Mouse (Mus musculus): ENCODE results near the gene Kcnmb1. TPM values are rescaled to one million over a fixed set of nuclear protein-coding genes. Genes with fewer than 3 reads are reported as not detected.

Gene Kcnmb1
- polyA plus RNA-seq, 1 experiment from 2014 or later, result 2.0 TPM

DNA sequence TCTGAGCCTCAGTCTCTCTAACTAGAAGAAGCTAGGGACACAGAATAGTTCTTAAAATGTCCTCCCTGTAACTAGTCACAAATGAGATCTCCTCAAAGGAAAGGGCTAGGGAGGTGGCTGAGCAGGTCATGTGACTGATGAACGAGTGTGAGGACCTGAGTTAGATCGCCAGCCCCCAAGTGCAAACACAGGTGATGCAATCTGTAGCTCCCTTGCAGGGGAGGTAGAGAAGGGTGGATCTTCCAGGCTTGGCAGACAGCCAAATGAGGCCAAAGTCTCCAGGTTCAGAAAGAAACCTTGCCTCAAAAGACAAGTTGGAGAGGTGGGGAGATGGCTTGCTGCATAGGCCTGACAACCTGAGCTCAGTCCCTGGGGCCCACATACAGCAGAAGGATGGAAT is 36.3 kb upstream of the Kcnmb1 start:
- WGBS, result 39% methylated on average over 2 of the region's 2 CpGs
- Histone ChIP-seq H3K9me3 (ENCODE audit: control insufficient read depth, low read length) (no peaks in the 10 kb centered on the region), H3K4me3 (ENCODE audit: low read depth, low read length) (no peak overlapping the region), H3K27ac (ENCODE audit: low read depth) (no peak overlapping the region), H3K27me3 (replicated peaks; ENCODE audit: control insufficient read depth, insufficient read depth, low read length) (no peaks in the 10 kb centered on the region), H3K9ac (ENCODE audit: low read length) (no peak overlapping the region), H3K4me1 (replicated peaks; ENCODE audit: control insufficient read depth, insufficient read depth, low read length) (peaks cover 5% of the 10 kb centered on the region), H3K36me3 (ENCODE audit: control insufficient read depth, insufficient read depth, low read length) (no peaks in the 10 kb centered on the region), H3K4me2 (ENCODE audit: low read length) (no peak overlapping the region)
- DNase-seq (ENCODE audit: low spot score) (peak; percentile 62), ATAC-seq (replicated peaks; ENCODE audit: low FRiP score, low TSS enrichment, low read depth) (peak; percentile 77)

DNA sequence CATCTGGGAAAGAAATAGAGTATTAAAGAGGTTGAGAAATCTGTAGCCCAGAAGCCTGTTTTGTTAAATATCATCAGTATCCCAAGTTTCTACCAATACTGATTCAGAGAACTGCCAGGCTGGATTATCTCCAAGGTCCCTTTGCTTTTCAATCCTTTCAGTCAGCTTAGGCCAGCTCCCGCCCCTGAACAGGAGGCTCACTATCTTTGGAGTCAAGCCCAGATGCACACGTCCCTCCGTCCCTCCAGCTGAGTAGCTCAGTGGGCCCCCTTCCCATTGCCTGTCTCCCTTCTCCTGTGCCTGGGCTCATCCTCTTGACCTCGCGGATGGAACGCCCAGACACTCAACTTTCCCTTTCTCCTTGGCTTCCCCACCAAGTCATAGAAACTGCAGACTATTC is 35.5 kb upstream of the Kcnmb1 start:
- peaks cover 11% of the 10 kb centered on the region for H3K4me1 ChIP-seq (replicated peaks; ENCODE audit: control insufficient read depth, insufficient read depth, low read length)
- no peak overlapping the region for H3K27ac ChIP-seq (ENCODE audit: low read depth)
- no peaks in the 10 kb centered on the region for H3K36me3 ChIP-seq (ENCODE audit: control insufficient read depth, insufficient read depth, low read length)
- no peak overlapping the region for H3K9ac ChIP-seq (ENCODE audit: low read length)
- no peak overlapping the region for H3K4me3 ChIP-seq (ENCODE audit: low read depth, low read length)
- ATAC-seq (replicated peaks; ENCODE audit: low FRiP score, low TSS enrichment, low read depth), result no peak
- no peaks in the 10 kb centered on the region for H3K27me3 ChIP-seq (replicated peaks; ENCODE audit: control insufficient read depth, insufficient read depth, low read length)
- H3K4me2 ChIP-seq (ENCODE audit: low read length), result no peak overlapping the region
- H3K9me3 ChIP-seq (ENCODE audit: control insufficient read depth, low read length), result no peaks in the 10 kb centered on the region
- DNase-seq (ENCODE audit: low spot score), result no peak
- 57% methylated on average over 6 of the region's 6 CpGs for WGBS

- Histone ChIP-seq H3K9me3 (ENCODE audit: control insufficient read depth, low read length) (no peaks in the 10 kb centered on the region), H3K36me3 (ENCODE audit: control insufficient read depth, insufficient read depth, low read length) (no peaks in the 10 kb centered on the region), H3K4me2 (ENCODE audit: low read length) (no peak overlapping the region), H3K27ac (ENCODE audit: low read depth) (no peak overlapping the region), H3K4me3 (ENCODE audit: low read depth, low read length) (no peak overlapping the region), H3K9ac (ENCODE audit: low read length) (no peak overlapping the region), H3K27me3 (replicated peaks; ENCODE audit: control insufficient read depth, insufficient read depth, low read length) (no peaks in the 10 kb centered on the region), H3K4me1 (replicated peaks; ENCODE audit: control insufficient read depth, insufficient read depth, low read length) (peaks cover 16% of the 10 kb centered on the region)
- WGBS, result 71% methylated on average over 4 of the region's 4 CpGs
- DNase-seq (ENCODE audit: low spot score) (no peak), ATAC-seq (replicated peaks; ENCODE audit: low FRiP score, low TSS enrichment, low read depth) (no peak)
Measured at GRCm38 (mm10) chr11:33927836-33928235, 35.0 kb upstream of the Kcnmb1 start.

- Histone ChIP-seq H3K27me3 (replicated peaks; ENCODE audit: control insufficient read depth, insufficient read depth, low read length) (no peaks in the 10 kb centered on the region), H3K9me3 (ENCODE audit: control insufficient read depth, low read length) (no peaks in the 10 kb centered on the region), H3K4me1 (replicated peaks; ENCODE audit: control insufficient read depth, insufficient read depth, low read length) (peaks cover 19% of the 10 kb centered on the region), H3K27ac (ENCODE audit: low read depth) (no peak overlapping the region), H3K4me3 (ENCODE audit: low read depth, low read length) (no peak overlapping the region), H3K36me3 (ENCODE audit: control insufficient read depth, insufficient read depth, low read length) (no peaks in the 10 kb centered on the region), H3K9ac (ENCODE audit: low read length) (no peak overlapping the region), H3K4me2 (ENCODE audit: low read length) (no peak overlapping the region)
- no peak for ATAC-seq (replicated peaks; ENCODE audit: low FRiP score, low TSS enrichment, low read depth)
- WGBS, result 26% methylated on average over 7 of the region's 7 CpGs
- peak; percentile 69 for DNase-seq (ENCODE audit: low spot score)
Measured at GRCm38 (mm10) chr11:33928658-33929057, 34.2 kb upstream of the Kcnmb1 start.

DNA sequence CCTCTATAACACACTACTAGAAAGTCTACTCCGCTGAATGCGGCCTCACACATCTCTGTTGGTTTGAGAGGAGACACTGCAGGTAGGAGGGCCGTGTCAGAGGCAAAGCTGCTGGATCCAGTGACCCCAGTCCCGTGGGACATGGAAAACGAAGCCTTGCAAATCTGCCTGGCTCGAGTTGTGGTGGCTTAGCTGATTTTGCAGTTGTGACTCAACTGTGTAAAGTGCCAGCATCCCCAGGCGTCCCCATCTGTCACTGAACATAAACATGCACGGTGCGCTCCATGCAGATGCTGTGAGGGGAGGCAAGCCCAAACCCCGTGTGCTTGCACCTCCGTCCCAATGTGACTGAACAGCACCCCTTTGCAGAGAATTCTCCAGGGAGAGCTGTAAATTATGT is 33.4 kb upstream of the Kcnmb1 start:
- Histone ChIP-seq H3K4me1 (replicated peaks; ENCODE audit: control insufficient read depth, insufficient read depth, low read length) (peaks cover 19% of the 10 kb centered on the region), H3K9ac (ENCODE audit: low read length) (no peak overlapping the region), H3K4me3 (ENCODE audit: low read depth, low read length) (no peak overlapping the region), H3K27ac (ENCODE audit: low read depth) (no peak overlapping the region), H3K36me3 (ENCODE audit: control insufficient read depth, insufficient read depth, low read length) (no peaks in the 10 kb centered on the region), H3K9me3 (ENCODE audit: control insufficient read depth, low read length) (no peaks in the 10 kb centered on the region), H3K27me3 (replicated peaks; ENCODE audit: control insufficient read depth, insufficient read depth, low read length) (no peaks in the 10 kb centered on the region), H3K4me2 (ENCODE audit: low read length) (no peak overlapping the region)
- no peak for DNase-seq (ENCODE audit: low spot score)
- 65% methylated on average over 11 of the region's 11 CpGs for WGBS
- no peak for ATAC-seq (replicated peaks; ENCODE audit: low FRiP score, low TSS enrichment, low read depth)

- WGBS, result 11% methylated on average over 9 of the region's 10 CpGs
- Histone ChIP-seq H3K36me3 (ENCODE audit: control insufficient read depth, insufficient read depth, low read length) (no peaks in the 10 kb centered on the region), H3K4me1 (replicated peaks; ENCODE audit: control insufficient read depth, insufficient read depth, low read length) (peaks cover 19% of the 10 kb centered on the region), H3K27ac (ENCODE audit: low read depth) (peak overlapping the region; percentile 47; the same call in 1 of the 2 replicates), H3K9ac (ENCODE audit: low read length) (no peak overlapping the region), H3K9me3 (ENCODE audit: control insufficient read depth, low read length) (no peaks in the 10 kb centered on the region), H3K4me2 (ENCODE audit: low read length) (peak overlapping the region; percentile 35), H3K27me3 (replicated peaks; ENCODE audit: control insufficient read depth, insufficient read depth, low read length) (no peaks in the 10 kb centered on the region), H3K4me3 (ENCODE audit: low read depth, low read length) (no peak overlapping the region)
- peak; percentile 72 for DNase-seq (ENCODE audit: low spot score)
- ATAC-seq (replicated peaks; ENCODE audit: low FRiP score, low TSS enrichment, low read depth), result no peak
Measured at GRCm38 (mm10) chr11:33931836-33932385, 30.9 kb upstream of the Kcnmb1 start.

DNA sequence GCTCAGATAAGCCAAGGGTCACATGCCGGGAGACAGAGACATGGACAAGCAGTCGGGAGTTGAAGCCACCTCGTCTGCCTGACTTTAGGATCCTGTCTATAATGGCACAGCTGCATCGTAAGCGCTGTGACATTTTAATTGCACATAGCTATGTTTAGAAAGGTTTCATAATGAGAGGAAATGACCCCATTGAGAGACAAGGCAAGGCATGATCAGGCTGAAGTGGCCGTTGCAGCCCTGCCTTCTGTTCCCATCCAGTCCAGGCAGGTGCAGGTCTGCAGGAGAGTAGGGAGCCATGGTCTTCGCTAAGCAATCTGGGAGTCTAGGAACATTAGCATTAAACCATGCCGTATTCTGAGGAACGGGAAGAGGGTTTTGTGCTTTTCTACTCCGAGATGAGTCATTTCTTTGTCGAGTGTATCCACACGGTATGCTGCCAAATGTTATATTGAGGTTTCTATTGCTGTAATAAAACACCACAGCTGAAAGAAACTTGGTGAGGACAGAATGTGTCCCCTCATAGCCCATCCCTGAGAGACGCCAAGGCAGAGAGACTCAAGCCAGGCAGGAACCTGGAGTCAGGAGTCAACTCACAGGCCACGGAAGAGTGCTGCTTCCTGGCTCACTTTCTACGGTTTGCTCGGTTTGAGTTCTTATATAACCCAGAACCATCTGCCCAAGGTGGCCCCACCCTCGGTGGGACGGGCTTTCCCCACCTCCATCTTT is 30.3 kb upstream of the Kcnmb1 start:
- peak overlapping the region; percentile 47; the same call in 1 of the 2 replicates for H3K27ac ChIP-seq (ENCODE audit: low read depth)
- no peaks in the 10 kb centered on the region for H3K9me3 ChIP-seq (ENCODE audit: control insufficient read depth, low read length)
- H3K4me2 ChIP-seq (ENCODE audit: low read length), result peak overlapping the region; percentile 35
- H3K4me1 ChIP-seq (replicated peaks; ENCODE audit: control insufficient read depth, insufficient read depth, low read length), result peaks cover 14% of the 10 kb centered on the region
- ATAC-seq (replicated peaks; ENCODE audit: low FRiP score, low TSS enrichment, low read depth) (no peak), DNase-seq (ENCODE audit: low spot score) (peak; percentile 62)
- no peak overlapping the region for H3K9ac ChIP-seq (ENCODE audit: low read length)
- no peaks in the 10 kb centered on the region for H3K36me3 ChIP-seq (ENCODE audit: control insufficient read depth, insufficient read depth, low read length)
- no peaks in the 10 kb centered on the region for H3K27me3 ChIP-seq (replicated peaks; ENCODE audit: control insufficient read depth, insufficient read depth, low read length)
- 41% methylated on average over 18 of the region's 18 CpGs for WGBS
- H3K4me3 ChIP-seq (ENCODE audit: low read depth, low read length), result no peak overlapping the region

- Histone ChIP-seq H3K9ac (ENCODE audit: low read length) (no peak overlapping the region), H3K4me1 (replicated peaks; ENCODE audit: control insufficient read depth, insufficient read depth, low read length) (peaks cover 14% of the 10 kb centered on the region), H3K27ac (ENCODE audit: low read depth) (no peak overlapping the region), H3K27me3 (replicated peaks; ENCODE audit: control insufficient read depth, insufficient read depth, low read length) (no peaks in the 10 kb centered on the region), H3K9me3 (ENCODE audit: control insufficient read depth, low read length) (no peaks in the 10 kb centered on the region), H3K36me3 (ENCODE audit: control insufficient read depth, insufficient read depth, low read length) (no peaks in the 10 kb centered on the region), H3K4me3 (ENCODE audit: low read depth, low read length) (no peak overlapping the region), H3K4me2 (ENCODE audit: low read length) (no peak overlapping the region)
- WGBS, result 65% methylated on average over 9 of the region's 9 CpGs
- DNase-seq (ENCODE audit: low spot score), result no peak
- no peak for ATAC-seq (replicated peaks; ENCODE audit: low FRiP score, low TSS enrichment, low read depth)
Measured at GRCm38 (mm10) chr11:33934286-33934685, 28.5 kb upstream of the Kcnmb1 start.

DNA sequence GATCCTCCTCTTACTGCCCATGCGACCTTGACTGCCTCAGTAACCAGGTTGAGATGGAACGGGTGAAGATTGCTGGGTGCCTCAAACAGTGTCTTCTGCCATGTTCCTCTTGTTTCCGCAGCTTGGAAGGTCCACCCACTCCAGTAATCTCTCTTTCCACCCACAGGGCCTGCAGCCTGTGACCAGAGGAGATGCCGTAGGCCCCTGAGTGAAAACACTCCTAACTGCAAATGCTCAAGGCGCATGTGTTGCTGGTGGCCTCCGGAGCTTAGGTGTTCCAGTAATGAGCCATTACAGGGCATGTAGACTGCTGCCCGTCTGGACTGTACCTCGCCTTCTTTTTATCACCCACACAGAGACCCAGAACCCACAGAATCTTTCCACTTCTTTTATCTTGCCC is 25.2 kb upstream of the Kcnmb1 start:
- WGBS, result 76% methylated on average over 8 of the region's 8 CpGs
- ATAC-seq (replicated peaks; ENCODE audit: low FRiP score, low TSS enrichment, low read depth), result no peak

More for the DNA sequence above, 25.2 kb upstream of the Kcnmb1 start:
- Histone ChIP-seq H3K27me3 (replicated peaks; ENCODE audit: control insufficient read depth, insufficient read depth, low read length) (no peaks in the 10 kb centered on the region), H3K9me3 (ENCODE audit: control insufficient read depth, low read length) (no peaks in the 10 kb centered on the region), H3K4me2 (ENCODE audit: low read length) (no peak overlapping the region), H3K36me3 (ENCODE audit: control insufficient read depth, insufficient read depth, low read length) (no peaks in the 10 kb centered on the region), H3K9ac (ENCODE audit: low read length) (no peak overlapping the region), H3K4me3 (ENCODE audit: low read depth, low read length) (no peak overlapping the region), H3K27ac (ENCODE audit: low read depth) (no peak overlapping the region), H3K4me1 (replicated peaks; ENCODE audit: control insufficient read depth, insufficient read depth, low read length) (peaks cover 7% of the 10 kb centered on the region; the same call in 1 of the 2 replicates)
- DNase-seq (ENCODE audit: low spot score), result no peak

All from intestine, embryonic 14.5 days (tissue).